Mouse (Mus musculus) MEL (cell line): ENCODE measurements around the gene Mcl1. TPM values are rescaled to one million over a fixed set of nuclear protein-coding genes. Genes with fewer than 3 reads are reported as not detected.

Experiments
- DNase-seq: peaks from one replicate; pipeline ENCODE4 v3.0.0; 2011; ENCODE audit warnings: low read depth, low spot score
- H3K27ac ChIP-seq: 2 replicates; pipeline ENCODE4 v1.5.1; 2012; ENCODE audit warnings: low read depth, mild to moderate bottlenecking, control low read depth, low read length, moderate library complexity; ENCODE audit not compliant: control insufficient read depth
- H3K27me3 ChIP-seq, 2 experiments: fragments of 150-350 bp in 1 of 2; sonication (generic) in 1 of 2; 2 replicates each; pipeline ENCODE4 v1.6.1; 2012; ENCODE audit warnings: low read length in 2 of 2, mild to moderate bottlenecking in 2 of 2, improper control_type of control experiment in 1 of 2, moderate library complexity in 1 of 2; ENCODE audit not compliant: insufficient read depth in 2 of 2, control insufficient read depth in 1 of 2
- H3K36me3 ChIP-seq, 2 experiments: 2 replicates each; pipeline ENCODE4 v1.6.1; 2012 to 2014; ENCODE audit warnings: low read length in 2 of 2, improper control_type of control experiment in 1 of 2, inconsistent platforms in 1 of 2, mild to moderate bottlenecking in 1 of 2; ENCODE audit not compliant: insufficient read depth in 2 of 2, control insufficient read depth in 1 of 2
- H3K4me1 ChIP-seq, 2 experiments: fragments of 150-350 bp in 1 of 2; sonication (generic) in 1 of 2; 2 replicates each; pipeline ENCODE4 v1.6.1; 2012; ENCODE audit warnings: low read length in 2 of 2, improper control_type of control experiment in 1 of 2, mild to moderate bottlenecking in 1 of 2; ENCODE audit not compliant: insufficient read depth in 2 of 2, control insufficient read depth in 1 of 2
- H3K4me3 ChIP-seq, 2 experiments: fragments of 150-350 bp in 1 of 2; sonication (generic) in 1 of 2; 2 replicates each; pipeline ENCODE4 v1.5.1; 2012; ENCODE audit warnings: low read depth in 2 of 2, low read length in 2 of 2, mild to moderate bottlenecking in 2 of 2, moderate library complexity in 2 of 2, control low read depth in 1 of 2, improper control_type of control experiment in 1 of 2; ENCODE audit not compliant: control insufficient read depth in 1 of 2, insufficient read depth in 1 of 2
- H3K79me2 ChIP-seq: 2 replicates; pipeline ENCODE4 v1.6.1; 2012; ENCODE audit warnings: mild to moderate bottlenecking, low read length, moderate library complexity; ENCODE audit not compliant: control insufficient read depth, poor library complexity, insufficient read depth
- H3K9ac ChIP-seq: 2 replicates; pipeline ENCODE4 v1.6.1; 2012; ENCODE audit warnings: low read depth, mild to moderate bottlenecking, control low read depth, low read length, moderate library complexity; ENCODE audit not compliant: control insufficient read depth, poor library complexity, severe bottlenecking
- H3K9me3 ChIP-seq: fragments of 150-350 bp; sonication (generic); replicated peaks from 2 replicates; pipeline ENCODE4 v1.6.1; 2012; ENCODE audit warnings: mild to moderate bottlenecking, low read length, improper control_type of control experiment, moderate library complexity; ENCODE audit not compliant: insufficient read depth
- CHD1 ChIP-seq: IDR thresholded peaks from 2 replicates; pipeline ENCODE4 v1.6.1; 2012; ENCODE audit warnings: low read depth, mild to moderate bottlenecking, inconsistent platforms, low read length, improper control_type of control experiment
- CTCF ChIP-seq, 3 experiments: IDR thresholded peaks in 2 of 3; conservative IDR thresholded peaks in 1 of 3; 2 replicates each; pipeline ENCODE4 v1.5.1; 2011 to 2012; ENCODE audit warnings: low read length in 3 of 3, low read depth in 2 of 3, mild to moderate bottlenecking in 2 of 3, improper control_type of control experiment in 1 of 3, inconsistent platforms in 1 of 3, mixed read lengths in 1 of 3, moderate library complexity in 1 of 3; ENCODE audit not compliant: control insufficient read depth in 1 of 3, insufficient read depth in 1 of 3, poor library complexity in 1 of 3, severe bottlenecking in 1 of 3
- E2F4 ChIP-seq: IDR thresholded peaks from 2 replicates; pipeline ENCODE4 v1.6.1; 2011; ENCODE audit warnings: low read depth, low read length, improper control_type of control experiment, borderline replicate concordance
- GATA1 ChIP-seq: IDR thresholded peaks from 2 replicates; pipeline ENCODE4 v1.6.1; 2011; ENCODE audit warnings: low read depth, low read length, improper control_type of control experiment
- JUND ChIP-seq: IDR thresholded peaks from 2 replicates; pipeline ENCODE4 v1.6.1; 2011; ENCODE audit warnings: low read depth, mild to moderate bottlenecking, improper control_type of control experiment, low read length
- KAT2A ChIP-seq: conservative IDR thresholded peaks from 2 replicates; pipeline ENCODE4 v1.6.1; 2012; ENCODE audit warnings: low read depth, low read length, improper control_type of control experiment, inconsistent platforms
- MAX ChIP-seq: IDR thresholded peaks from 2 replicates; pipeline ENCODE4 v1.6.1; 2011; ENCODE audit warnings: low read length, improper control_type of control experiment
- MEF2A ChIP-seq: IDR thresholded peaks from 2 replicates; pipeline ENCODE4 v1.6.1; 2014; ENCODE audit warnings: low read depth, mild to moderate bottlenecking, inconsistent platforms, low read length, improper control_type of control experiment; ENCODE audit not compliant: poor library complexity, insufficient replicate concordance, severe bottlenecking; ENCODE audit errors: extremely low read depth
- MXI1 ChIP-seq: IDR thresholded peaks from 2 replicates; pipeline ENCODE4 v1.6.1; 2011; ENCODE audit warnings: mild to moderate bottlenecking, low read depth, low read length, improper control_type of control experiment
- NRF1 ChIP-seq: IDR thresholded peaks from 2 replicates; pipeline ENCODE4 v1.6.1; 2014; ENCODE audit warnings: low read depth, mild to moderate bottlenecking, inconsistent platforms, low read length, improper control_type of control experiment, moderate library complexity; ENCODE audit not compliant: poor library complexity, insufficient read depth, severe bottlenecking
- POLR2A ChIP-seq, 2 experiments: IDR thresholded peaks; 2 replicates each; pipeline ENCODE4 v1.6.1; 2011 to 2012; ENCODE audit warnings: low read length in 2 of 2, mild to moderate bottlenecking in 2 of 2, control low read depth in 1 of 2, improper control_type of control experiment in 1 of 2, low read depth in 1 of 2, moderate library complexity in 1 of 2; ENCODE audit not compliant: control insufficient read depth in 1 of 2, insufficient read depth in 1 of 2, poor library complexity in 1 of 2
- POLR2AphosphoS5 ChIP-seq: IDR thresholded peaks from 2 replicates; pipeline ENCODE4 v1.6.1; 2012; ENCODE audit warnings: low read depth, borderline replicate concordance, mild to moderate bottlenecking, inconsistent platforms, low read length, moderate library complexity, mixed read lengths
- TAL1 ChIP-seq: IDR thresholded peaks from 2 replicates; pipeline ENCODE4 v1.6.1; 2012; ENCODE audit warnings: mild to moderate bottlenecking, inconsistent platforms, low read length, moderate library complexity, mixed read lengths
- USF1 ChIP-seq: IDR thresholded peaks from 2 replicates; pipeline ENCODE4 v1.6.1; 2014; ENCODE audit warnings: low read depth, mild to moderate bottlenecking, inconsistent platforms, low read length, improper control_type of control experiment, moderate library complexity
- ZC3H11A ChIP-seq: IDR thresholded peaks from 2 replicates; pipeline ENCODE4 v1.6.1; 2012; ENCODE audit warnings: low read depth, mild to moderate bottlenecking, inconsistent platforms, low read length, improper control_type of control experiment
- ZMIZ1 ChIP-seq: IDR thresholded peaks from 2 replicates; pipeline ENCODE4 v1.6.1; 2012; ENCODE audit warnings: low read depth, mild to moderate bottlenecking, inconsistent platforms, low read length, improper control_type of control experiment, moderate library complexity
- ZNF384 ChIP-seq: IDR thresholded peaks from 2 replicates; pipeline ENCODE4 v1.6.1; 2012; ENCODE audit warnings: low read depth, mild to moderate bottlenecking, inconsistent platforms, low read length, improper control_type of control experiment
- polyA plus RNA-seq, 2 experiments: library from polyadenylated mRNA; stranded (reverse) in 1 of 2; unstranded in 1 of 2; fragments of >175 nt in 1 of 2; fragments of >200 nt in 1 of 2; gene quantifications; 2 replicates each; pipeline versions ENCODE4 v1.2.1 to v1.2.4; 2012; ENCODE audit warnings: low replicate concordance in 2 of 2, low read depth in 1 of 2; ENCODE audit not compliant: insufficient read length in 2 of 2, insufficient read depth in 1 of 2, missing spikeins in 1 of 2
- total RNA-seq: library from RNA; depleted of rRNA; stranded (reverse); fragments of 300-350 nt; gene quantifications from 2 replicates; pipeline ENCODE4 v1.2.3, GENCODE M21; 2012

Gene Mcl1
- total and polyA plus RNA-seq, 3 experiments: 142 to 211 (median 156) TPM

DNA sequence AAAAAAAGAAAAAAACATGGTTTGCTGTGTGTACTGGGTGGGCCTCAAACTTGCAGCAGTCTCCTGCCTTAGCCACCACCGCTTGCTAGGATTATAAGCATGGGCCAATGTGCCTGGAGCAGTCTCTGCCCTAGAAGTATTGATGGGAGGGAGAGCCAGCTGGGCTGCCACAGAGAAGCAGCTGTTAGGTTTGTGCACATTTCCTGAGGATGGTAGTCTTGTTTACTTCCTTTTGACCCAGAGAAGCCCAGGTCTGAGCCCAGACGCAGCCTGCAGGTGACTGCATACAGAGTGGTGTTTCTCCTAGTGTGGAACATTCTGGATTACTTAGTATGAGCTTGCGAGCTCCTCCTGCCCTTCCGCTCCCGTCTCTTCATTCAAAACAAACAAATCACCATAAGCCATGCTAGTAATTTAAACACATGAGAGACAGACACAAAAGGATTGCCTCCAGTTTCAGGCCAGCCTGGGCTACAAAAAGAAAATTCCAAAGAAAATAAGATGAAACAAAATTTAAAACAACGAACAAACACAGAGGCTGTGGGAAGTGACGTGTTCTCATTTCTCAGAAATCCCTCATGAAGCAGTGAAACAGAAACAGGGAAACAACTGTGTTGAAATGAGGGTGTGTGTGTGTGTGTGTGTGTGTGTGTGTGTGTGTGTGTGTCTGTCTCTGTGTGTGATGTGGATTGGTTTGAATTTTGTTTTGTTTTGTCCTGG, 10.2 kb downstream of the Mcl1 start:
- Histone ChIP-seq H3K4me1 (peaks cover 19 to 48% of the 10 kb centered on the region in 2 experiments), H3K9me3 (no peaks in the 10 kb centered on the region), H3K4me3 (no peak overlapping the region), H3K79me2 (peaks cover 65% of the 10 kb centered on the region), H3K36me3 (peaks cover 11 to 49% of the 10 kb centered on the region in 2 experiments)
- DNase-seq: no peak
- TF ChIP-seq POLR2AphosphoS5: no peak
- no peak for TF ChIP-seq CHD1
- TF ChIP-seq GATA1: no peak
- no peak for TF ChIP-seq JUND
- TF ChIP-seq E2F4: no peak
- TF ChIP-seq KAT2A: no peak
- TF ChIP-seq, all 39 proteins: peak for 0
- Histone ChIP-seq H3K27ac (no peak overlapping the region), H3K27me3 (no peaks in the 10 kb centered on the region), H3K9ac (no peak overlapping the region)

DNA sequence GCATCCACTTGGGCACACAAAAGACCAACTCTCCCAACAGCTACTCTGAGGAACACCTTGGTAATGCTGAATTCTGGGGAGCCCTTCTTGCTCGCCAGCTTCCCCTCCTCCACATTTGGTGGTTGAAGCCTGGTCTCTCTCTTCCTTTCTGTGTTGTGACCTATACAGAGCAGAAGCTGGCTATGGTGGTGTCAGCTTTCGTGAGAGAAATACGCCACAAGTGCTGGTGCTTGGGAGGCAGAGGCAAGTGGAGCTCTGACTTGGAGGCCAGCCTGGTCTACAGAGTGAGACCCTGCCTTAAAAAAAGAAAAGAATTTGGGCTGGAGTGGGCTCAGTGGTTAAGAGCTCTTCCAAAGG, 10.7 kb downstream of the Mcl1 start:
- DNase-seq: no peak
- Histone ChIP-seq H3K79me2 (peaks cover 61% of the 10 kb centered on the region), H3K9me3 (no peaks in the 10 kb centered on the region), H3K27me3 (no peaks in the 10 kb centered on the region), H3K27ac (no peak overlapping the region), H3K36me3 (peaks cover 6 to 45% of the 10 kb centered on the region in 2 experiments), H3K4me3 (no peak overlapping the region), H3K4me1 (peaks cover 16 to 44% of the 10 kb centered on the region in 2 experiments), H3K9ac (no peak overlapping the region)
- no peak for TF ChIP-seq ZC3H11A
- no peak for TF ChIP-seq CHD1
- no peak for TF ChIP-seq MXI1
- no peak for TF ChIP-seq MEF2A
- TF ChIP-seq MAX: no peak
- TF ChIP-seq TAL1: no peak
- no peak for TF ChIP-seq USF1
- TF ChIP-seq ZMIZ1: no peak
- no peak for TF ChIP-seq ZNF384
- TF ChIP-seq POLR2A (IDR thresholded peaks at IDR 0.05; ENCODE audit: control insufficient read depth in 1 of 2, insufficient read depth in 1 of 2, low read depth in 1 of 2, low read length in 2 of 2, poor library complexity in 1 of 2): no peak
- TF ChIP-seq CTCF (IDR thresholded peaks at IDR 0.05 in 2 of 3, conservative IDR thresholded peaks at IDR 0.05 in 1 of 3; ENCODE audit: control insufficient read depth in 1 of 3, insufficient read depth in 1 of 3, low read depth in 2 of 3, low read length in 3 of 3, poor library complexity in 1 of 3, severe bottlenecking in 1 of 3): no peak
- TF ChIP-seq NRF1: no peak
